12 mouse cellular contexts compared by ENCODE assay signal in genomic region chr16:78502492-78502891, GRCm38 (mm10).
"Had no signal": no experiment of that assay in that cellular context is flagged by ENCODE, and none has a peak within 500 bp of the region (broad histone marks: within the 10 kb centered on the region; RNA-seq: fewer than 3 reads in every experiment).

No protein-coding gene starts in this region.

- H3K27me3 ChIP-seq: midbrain, embryonic 13.5 days; midbrain, embryonic 15.5 days; neural tube, embryonic 12.5 days; stomach, embryonic 15.5 days had no signal

- ATAC-seq: midbrain, embryonic 13.5 days; midbrain, embryonic 15.5 days had no signal

- H3K36me3 ChIP-seq: midbrain, embryonic 13.5 days; midbrain, embryonic 15.5 days; neural tube, embryonic 12.5 days; stomach, embryonic 15.5 days had no signal

- H3K4me3 ChIP-seq: midbrain, embryonic 13.5 days; midbrain, embryonic 15.5 days; neural tube, embryonic 12.5 days; stomach, embryonic 15.5 days had no signal

- H3K4me1 ChIP-seq: midbrain, embryonic 13.5 days; midbrain, embryonic 15.5 days; neural tube, embryonic 12.5 days; stomach, embryonic 15.5 days had no signal

- DNase-seq: lung, adult 18-20 months; lung, embryonic 14.5 days; lung, postnatal 10 days; lung, postnatal 4 days; right cerebral cortex, postnatal 14 days; thymus, postnatal 14 days; thymus, postnatal 36 days had no signal

- H3K27ac ChIP-seq: midbrain, embryonic 13.5 days; midbrain, embryonic 15.5 days; neural tube, embryonic 12.5 days; stomach, embryonic 15.5 days; stomach, postnatal 0 days had no signal
